Mouse (Mus musculus): ENCODE data around the gene Dll4.

DNA sequence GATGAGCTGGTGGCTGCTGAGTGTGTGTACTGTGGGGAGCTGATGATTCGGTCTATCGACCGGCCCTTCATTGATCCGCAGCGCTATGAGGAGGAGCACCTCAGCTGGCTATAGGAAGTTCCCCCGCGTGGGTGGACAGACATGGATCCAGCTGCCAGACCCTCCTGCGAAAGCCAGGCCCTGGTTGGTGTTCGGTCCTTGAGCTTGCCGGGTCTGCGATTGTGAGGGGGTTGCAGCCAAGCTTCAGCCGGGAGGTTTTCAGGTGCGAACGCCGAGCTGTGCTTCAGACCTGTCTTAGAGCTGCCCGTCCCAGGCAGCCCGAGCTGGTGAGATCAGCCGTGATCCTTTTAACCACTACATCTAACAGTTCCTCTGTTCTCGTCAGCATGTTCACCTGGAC, 28.1 kb upstream of the Dll4 start:
- TF ChIP-seq CTCF (IDR thresholded peaks at IDR 0.05; ENCODE audit: borderline replicate concordance, insufficient read depth, low read depth, low read length) (no peak), POLR2A (IDR thresholded peaks at IDR 0.05; ENCODE audit: borderline replicate concordance, insufficient read depth, low read length) (no peak)
